Mouse (Mus musculus) ES-Bruce4 (cell line): ENCODE measurements around the gene Fbxo46. TPM values are rescaled to one million over a fixed set of nuclear protein-coding genes. Genes with fewer than 3 reads are reported as not detected.

Source experiments
- H3K27ac ChIP-seq: 2 replicates; pipeline ENCODE4 v1.5.1; 2012; ENCODE audit warnings: low read length, inconsistent platforms; ENCODE audit not compliant: insufficient read depth
- H3K27me3 ChIP-seq: 2 replicates; pipeline ENCODE4 v1.6.1; 2012; ENCODE audit warnings: mild to moderate bottlenecking, low read length, inconsistent platforms; ENCODE audit not compliant: control insufficient read depth, poor library complexity, insufficient read depth, severe bottlenecking
- H3K36me3 ChIP-seq: 2 replicates; pipeline ENCODE4 v1.6.1; 2012; ENCODE audit warnings: inconsistent platforms, mild to moderate bottlenecking, low read length, moderate library complexity; ENCODE audit not compliant: control insufficient read depth, poor library complexity, insufficient read depth, severe bottlenecking
- H3K4me1 ChIP-seq: one replicate; pipeline ENCODE4 v1.8.1; 2011; ENCODE audit warnings: low read length; ENCODE audit not compliant: control insufficient read depth, insufficient read depth
- H3K4me3 ChIP-seq: 2 replicates; pipeline ENCODE4 v1.5.1; 2011; ENCODE audit warnings: low read depth, mild to moderate bottlenecking, low read length
- H3K9ac ChIP-seq: 2 replicates; pipeline ENCODE4 v1.6.1; 2012; ENCODE audit warnings: low read depth, mild to moderate bottlenecking, inconsistent platforms; ENCODE audit not compliant: poor library complexity, severe bottlenecking
- H3K9me3 ChIP-seq: replicated peaks from 2 replicates; pipeline ENCODE4 v1.6.1; 2012; ENCODE audit warnings: mild to moderate bottlenecking, low read length, inconsistent platforms; ENCODE audit not compliant: control insufficient read depth, poor library complexity, insufficient read depth, severe bottlenecking
- CTCF ChIP-seq: IDR thresholded peaks from one replicate; pipeline ENCODE4 v1.8.1; 2011; ENCODE audit warnings: low read depth, low read length
- EP300 ChIP-seq: IDR thresholded peaks from 2 replicates; pipeline ENCODE4 v1.6.1; 2011; ENCODE audit warnings: low read depth, low read length; ENCODE audit not compliant: insufficient read depth
- POLR2A ChIP-seq: IDR thresholded peaks from one replicate; pipeline ENCODE4 v1.8.1; 2011; ENCODE audit warnings: low read length; ENCODE audit not compliant: insufficient read depth
- polyA plus RNA-seq: library from polyadenylated mRNA; stranded (reverse); fragments of >200 nt; gene quantifications from 2 replicates; pipeline ENCODE4 v1.2.4, GENCODE M21; 2011; ENCODE audit warnings: low read depth; ENCODE audit not compliant: missing spikeins, insufficient read depth, insufficient read length

Fbxo46 gene
- polyA plus RNA-seq, 1 experiment, result 4.1 TPM

DNA sequence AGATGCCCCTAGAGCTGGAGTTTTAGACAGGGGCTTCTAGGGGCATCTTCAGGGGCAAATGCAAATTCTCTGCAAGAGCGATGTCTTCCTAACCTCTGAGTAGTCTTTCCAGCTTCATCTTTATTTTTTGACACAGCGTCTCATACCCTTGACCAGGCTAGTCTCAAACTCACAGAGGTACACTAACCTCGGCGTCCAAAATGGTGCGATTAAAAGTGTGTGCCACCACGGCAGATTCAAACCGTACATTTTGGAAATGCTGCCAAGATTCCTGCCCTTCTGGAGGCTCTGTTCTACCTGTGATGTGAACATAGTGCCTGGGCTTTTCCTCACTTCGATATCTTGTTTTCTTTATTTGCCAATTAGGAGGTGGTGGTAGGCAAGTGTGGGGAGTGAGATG, 576 bp upstream of the Fbxo46 start:
- Histone ChIP-seq H3K36me3 (no peaks in the 10 kb centered on the region), H3K9ac (no peak overlapping the region), H3K27ac (no peak overlapping the region), H3K4me3 (no peak overlapping the region), H3K9me3 (peaks cover 7% of the 10 kb centered on the region), H3K27me3 (peaks cover 6% of the 10 kb centered on the region), H3K4me1 (no peaks in the 10 kb centered on the region)
- TF ChIP-seq POLR2A (no peak), EP300 (no peak), CTCF (no peak)

GRCm38 (mm10) chr7:19121686-19122085, 2.0 kb downstream of the Fbxo46 start:
- TF ChIP-seq POLR2A (no peak), CTCF (no peak), EP300 (no peak)
- Histone ChIP-seq H3K27me3 (peaks cover 6% of the 10 kb centered on the region), H3K4me1 (no peaks in the 10 kb centered on the region), H3K36me3 (no peaks in the 10 kb centered on the region), H3K9ac (no peak overlapping the region), H3K9me3 (peaks cover 7% of the 10 kb centered on the region), H3K27ac (no peak overlapping the region), H3K4me3 (no peak overlapping the region)

GRCm38 (mm10) chr7:19124713-19125112, 5.1 kb downstream of the Fbxo46 start:
- H3K4me1 ChIP-seq, result no peaks in the 10 kb centered on the region

DNA sequence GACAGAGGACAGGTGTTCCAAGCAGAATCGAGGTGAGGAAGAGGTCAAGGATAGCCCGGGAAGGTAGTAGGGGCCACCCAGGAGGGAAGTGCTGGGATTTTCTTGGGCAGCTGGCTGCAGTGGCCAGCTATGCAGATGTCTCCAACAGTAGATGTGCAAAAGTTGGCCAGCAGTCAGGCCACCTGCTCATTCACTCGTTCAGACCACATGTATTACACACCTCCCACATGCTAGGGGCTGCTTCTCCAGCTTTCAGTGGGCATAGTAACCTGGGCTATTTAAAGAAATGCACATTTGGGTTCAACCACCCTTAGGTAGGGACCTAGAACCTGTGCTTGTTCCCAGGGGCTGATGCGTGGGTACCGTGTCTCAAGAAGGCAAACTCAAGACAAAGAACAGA, 8.1 kb downstream of the Fbxo46 start:
- no peaks in the 10 kb centered on the region for H3K9me3 ChIP-seq
- no peaks in the 10 kb centered on the region for H3K27me3 ChIP-seq
- H3K36me3 ChIP-seq, result no peaks in the 10 kb centered on the region
- H3K4me3 ChIP-seq, result no peak overlapping the region
- no peaks in the 10 kb centered on the region for H3K4me1 ChIP-seq
- no peak overlapping the region for H3K9ac ChIP-seq
- TF ChIP-seq EP300 (no peak), POLR2A (no peak), CTCF (no peak)
- no peak overlapping the region for H3K27ac ChIP-seq

More at GRCm38 (mm10) chr7:19124713-19125112, 5.1 kb downstream of the Fbxo46 start:
- Histone ChIP-seq H3K9me3 (no peaks in the 10 kb centered on the region), H3K4me3 (no peak overlapping the region), H3K9ac (no peak overlapping the region), H3K27ac (no peak overlapping the region), H3K27me3 (no peaks in the 10 kb centered on the region), H3K36me3 (no peaks in the 10 kb centered on the region)
- TF ChIP-seq EP300 (no peak), POLR2A (no peak)

DNA sequence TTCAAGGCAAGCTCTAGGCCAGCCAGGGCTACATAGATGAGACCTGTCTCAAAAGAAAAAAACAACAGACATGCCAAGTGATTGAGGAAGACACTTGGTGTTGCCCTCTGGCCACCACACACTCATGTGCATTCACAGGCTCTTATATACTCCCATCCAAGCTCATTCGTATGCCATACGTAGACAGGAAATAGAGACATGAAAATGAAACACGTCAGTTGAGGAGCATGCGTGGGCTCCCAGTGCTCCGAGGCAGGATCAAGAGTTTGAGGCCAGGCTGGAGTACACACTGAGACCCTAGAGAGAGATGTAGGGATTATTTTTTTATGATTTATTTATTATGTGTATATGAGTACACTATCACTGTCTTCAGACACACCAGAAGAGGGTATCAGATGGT, 9.7 kb downstream of the Fbxo46 start:
- Histone ChIP-seq H3K4me1 (no peaks in the 10 kb centered on the region), H3K27me3 (no peaks in the 10 kb centered on the region), H3K27ac (no peak overlapping the region), H3K9me3 (no peaks in the 10 kb centered on the region), H3K9ac (no peak overlapping the region), H3K4me3 (no peak overlapping the region), H3K36me3 (no peaks in the 10 kb centered on the region)
- no peak for TF ChIP-seq CTCF
- TF ChIP-seq EP300, result no peak
- TF ChIP-seq POLR2A, result no peak

DNA sequence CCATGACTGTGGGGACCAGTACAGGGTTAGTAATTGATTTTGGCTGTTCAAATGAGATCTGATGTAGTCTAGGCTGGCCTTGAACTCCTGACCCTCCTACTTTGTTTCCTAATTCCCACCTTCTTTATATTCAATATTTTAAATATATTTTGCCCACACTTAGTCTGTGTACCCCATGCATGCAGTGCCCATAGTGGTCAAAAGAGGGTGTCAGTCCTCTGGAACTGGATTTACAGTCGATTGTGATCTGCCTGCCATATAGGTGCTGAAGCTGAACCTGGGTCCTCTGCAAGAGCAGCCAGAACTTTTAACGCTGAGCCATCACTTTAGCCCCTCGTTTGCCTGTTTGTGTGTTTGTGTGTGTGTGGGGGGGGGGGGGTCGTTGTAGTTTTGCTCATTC, 11.0 kb downstream of the Fbxo46 start:
- H3K36me3 ChIP-seq, result no peaks in the 10 kb centered on the region
- TF ChIP-seq EP300 (no peak), CTCF (no peak)
- no peak overlapping the region for H3K4me3 ChIP-seq
- no peaks in the 10 kb centered on the region for H3K4me1 ChIP-seq
- peak overlapping the region; percentile 27; the same call in 1 of the 2 replicates for H3K9ac ChIP-seq
- no peaks in the 10 kb centered on the region for H3K9me3 ChIP-seq
- H3K27me3 ChIP-seq, result no peaks in the 10 kb centered on the region
- H3K27ac ChIP-seq, result peak overlapping the region; percentile 58; the same call in 1 of the 2 replicates
